Mouse (Mus musculus): ENCODE data around the gene Dhx34.

Gene Dhx34

DNA sequence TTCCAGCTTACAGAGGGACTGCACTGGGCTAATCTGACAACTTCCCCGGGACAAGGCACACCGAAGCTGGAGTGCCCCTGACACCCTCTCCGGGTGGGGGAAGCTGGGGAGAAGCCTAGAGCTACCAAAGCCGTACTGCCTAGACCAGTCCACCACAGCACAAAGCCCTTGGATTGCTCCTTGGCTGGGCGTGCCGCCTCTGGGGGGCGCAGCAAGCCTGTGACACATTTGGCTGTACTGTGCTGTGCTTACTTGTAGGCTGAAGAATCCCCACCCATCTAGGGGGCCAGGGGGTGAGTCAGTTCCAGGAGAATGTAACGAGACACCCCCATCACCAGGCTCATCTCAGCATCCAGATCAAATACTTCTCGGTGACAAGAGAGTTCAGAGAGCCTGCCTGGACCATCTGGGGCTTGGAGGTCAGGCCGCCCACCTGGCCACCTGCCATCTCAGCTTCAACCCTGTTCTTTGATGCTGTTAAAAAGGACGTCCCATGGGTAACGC is 10.9 kb downstream of the Dhx34 start:
- DNase-seq (ENCODE audit: low spot score in 2 of 2): no peak

DNA sequence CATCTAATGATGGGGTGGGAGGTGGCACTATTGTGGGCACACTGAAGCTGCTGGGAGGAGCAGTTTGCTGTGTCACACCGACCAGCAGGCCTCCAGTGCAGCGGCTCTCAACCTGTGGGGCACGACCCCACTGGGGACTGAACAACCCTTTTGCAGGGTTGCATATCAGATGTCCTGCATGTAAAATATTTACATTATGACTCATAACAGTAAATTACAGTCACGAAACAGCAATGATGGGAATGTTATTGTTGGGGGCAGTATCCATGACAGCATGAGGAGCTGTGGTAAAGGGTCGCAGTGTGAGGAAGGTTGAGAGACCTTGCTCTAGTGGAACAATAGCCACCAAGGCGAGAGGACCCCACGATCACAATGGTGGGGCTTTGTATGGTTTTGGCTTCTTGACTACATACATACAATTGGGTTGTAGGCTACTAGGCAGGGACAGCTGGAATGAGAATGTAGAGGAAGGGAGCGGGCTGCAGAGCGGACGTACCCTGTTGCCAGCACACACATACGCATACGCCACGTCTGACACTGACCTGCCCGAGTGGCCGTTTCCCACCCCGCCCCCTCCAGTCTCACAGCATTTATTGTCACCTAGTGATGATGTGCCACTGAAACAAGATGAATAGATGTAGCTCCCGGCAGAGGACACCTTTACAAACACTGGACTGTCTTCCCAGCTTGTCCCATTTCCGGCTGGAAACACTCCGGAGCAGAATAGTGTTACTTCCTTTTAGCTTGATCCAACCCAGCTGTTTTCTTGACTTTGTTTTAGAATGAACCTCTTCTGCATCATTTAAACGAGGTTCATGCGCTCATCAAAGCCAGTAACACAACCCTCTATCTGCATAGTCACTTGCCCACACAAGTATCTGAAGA is 12.8 kb downstream of the Dhx34 start:
- DNase-seq (ENCODE audit: low spot score in 2 of 2): peak in 1 of 2 experiments; percentile 11

DNA sequence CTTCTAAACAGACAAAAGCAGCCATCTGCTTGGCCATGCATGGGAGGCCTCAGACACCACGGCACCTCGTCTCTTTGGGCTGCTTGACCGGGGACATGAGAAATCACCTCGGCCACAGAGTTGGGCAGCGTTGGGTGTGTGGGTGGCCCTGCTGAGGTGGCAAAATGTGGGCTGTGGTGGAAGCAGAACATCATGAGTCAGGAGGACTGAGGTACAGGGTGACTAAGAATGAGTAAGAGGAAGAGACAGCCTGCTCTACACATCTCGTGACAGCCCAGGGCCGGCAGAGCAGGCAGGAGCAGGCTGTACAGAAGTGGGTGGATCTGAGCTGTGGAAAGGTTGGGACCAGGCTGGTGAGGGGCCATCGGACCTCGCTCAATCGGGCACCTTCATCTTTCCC is 14.3 kb downstream of the Dhx34 start:
- DNase-seq (ENCODE audit: low spot score in 2 of 2): peak; percentile 38 to 64

DNA sequence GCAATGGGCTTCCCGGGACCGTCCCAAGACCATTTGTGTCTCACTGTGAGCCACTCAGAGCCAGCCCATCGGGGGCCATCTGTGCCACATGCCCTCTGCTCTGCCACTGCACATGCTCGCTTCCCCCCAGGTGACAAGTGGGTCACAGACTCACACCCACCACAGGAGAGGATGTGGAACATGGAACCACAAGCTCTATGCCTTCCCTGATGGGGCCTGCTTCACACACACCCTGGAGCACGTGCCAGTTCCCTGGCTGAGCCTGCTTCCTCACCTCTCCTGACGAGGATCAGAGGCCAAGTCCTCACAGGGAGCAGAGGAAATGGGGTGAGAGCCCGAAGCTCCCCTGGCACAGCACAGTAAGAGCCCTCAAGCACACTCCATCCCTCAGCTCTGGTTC is 14.8 kb downstream of the Dhx34 start:
- DNase-seq (ENCODE audit: low spot score in 2 of 2): no peak

DNA sequence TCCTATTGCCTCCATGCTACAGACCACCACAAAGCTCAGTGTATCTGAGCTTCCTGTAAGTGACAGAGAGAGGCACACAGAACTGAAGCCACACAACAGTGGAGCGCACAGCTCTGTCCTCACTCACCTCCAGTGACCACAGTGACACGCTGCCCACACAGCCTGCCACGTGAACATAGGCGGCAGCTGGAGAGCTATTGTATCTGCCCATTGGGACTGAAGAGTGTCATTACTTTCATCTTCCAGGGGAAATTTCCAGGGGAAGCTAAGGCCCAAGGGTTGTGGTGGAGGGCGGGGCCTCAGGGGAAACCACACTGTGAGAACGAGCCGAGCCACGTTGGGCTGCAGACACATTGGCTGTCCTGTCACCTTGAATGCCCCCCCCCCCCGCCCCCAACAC is 17.0 kb downstream of the Dhx34 start:
- DNase-seq (ENCODE audit: low spot score in 2 of 2): no peak

DNA sequence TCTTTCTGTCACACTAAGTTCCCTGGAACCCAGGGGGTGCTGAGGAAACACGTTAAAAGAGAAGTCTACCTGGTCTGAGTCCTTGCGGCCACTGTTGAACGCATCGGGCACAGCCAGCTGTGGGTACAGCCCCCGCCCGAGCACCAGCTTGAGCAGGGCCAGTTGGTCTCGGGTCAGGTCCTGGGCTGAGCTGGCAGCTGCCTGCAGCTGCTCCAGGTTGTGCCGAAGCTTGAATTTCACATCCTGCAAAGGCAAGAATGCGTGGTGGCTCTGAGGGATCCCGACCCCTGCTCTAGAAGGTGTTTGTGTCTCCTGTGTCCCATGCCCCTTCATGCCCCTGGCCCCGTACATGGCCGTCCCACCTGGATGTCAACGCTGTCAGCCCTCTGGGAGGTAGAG is 18.3 kb downstream of the Dhx34 start:
- DNase-seq (ENCODE audit: low spot score in 2 of 2): no peak

DNA sequence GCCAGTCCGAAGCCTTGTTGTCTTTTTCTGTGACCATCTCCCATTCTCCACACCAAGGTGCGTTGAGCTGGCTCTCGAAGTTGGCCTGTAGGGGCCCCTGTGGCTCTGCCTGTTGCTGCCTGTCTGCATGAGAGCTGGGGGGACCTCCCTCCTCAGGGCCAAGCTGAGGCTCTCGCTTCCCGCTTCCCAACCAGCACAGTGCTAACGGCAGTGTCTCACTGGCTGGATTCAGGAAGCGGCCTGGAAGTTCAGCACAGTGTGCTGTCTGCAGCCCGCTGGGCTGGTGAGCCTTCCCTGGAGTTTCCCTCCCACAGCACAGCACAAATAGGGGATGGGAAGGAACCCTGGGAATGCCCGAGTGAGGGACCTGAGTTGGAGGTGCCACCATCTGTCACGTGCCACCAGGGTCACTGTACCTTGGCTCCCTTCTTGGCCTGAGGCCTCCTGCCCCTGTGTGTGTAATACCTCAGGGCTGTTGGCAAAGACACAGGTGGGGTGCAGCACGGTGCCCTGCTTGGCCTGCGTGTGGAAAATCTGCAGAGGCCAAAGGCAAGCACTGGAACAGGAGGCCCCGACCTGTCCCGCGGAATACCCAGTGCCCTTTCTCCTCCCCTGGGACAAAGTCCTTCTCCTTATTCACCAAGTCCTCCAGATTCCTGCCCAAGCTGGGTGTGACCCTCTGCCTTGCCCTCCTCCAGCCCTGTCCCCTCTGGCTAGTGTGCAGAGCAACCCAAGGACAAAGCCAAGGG is 18.9 kb downstream of the Dhx34 start:
- no peak for DNase-seq (ENCODE audit: low spot score in 2 of 2)

DNA sequence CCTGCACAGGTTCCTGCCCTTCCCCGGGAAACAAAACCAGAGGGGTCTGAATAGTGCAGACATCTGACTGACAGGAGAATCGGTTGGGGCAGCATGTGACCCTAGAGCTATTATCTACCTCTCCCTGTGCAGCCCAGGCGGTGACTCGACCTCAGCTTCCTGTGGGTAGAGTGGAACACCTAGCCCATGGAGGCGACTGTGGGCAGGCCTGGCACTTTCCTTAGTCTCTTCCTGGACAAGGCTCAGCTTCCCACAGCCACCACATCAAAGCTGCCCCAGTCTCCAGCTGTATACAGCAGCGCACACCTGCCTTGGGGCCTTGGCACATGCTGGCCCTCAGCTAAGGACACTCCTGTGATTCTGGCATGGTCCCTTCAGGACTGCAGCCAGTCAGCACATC is 20.7 kb downstream of the Dhx34 start:
- no peak for DNase-seq (ENCODE audit: low spot score in 2 of 2)

DNA sequence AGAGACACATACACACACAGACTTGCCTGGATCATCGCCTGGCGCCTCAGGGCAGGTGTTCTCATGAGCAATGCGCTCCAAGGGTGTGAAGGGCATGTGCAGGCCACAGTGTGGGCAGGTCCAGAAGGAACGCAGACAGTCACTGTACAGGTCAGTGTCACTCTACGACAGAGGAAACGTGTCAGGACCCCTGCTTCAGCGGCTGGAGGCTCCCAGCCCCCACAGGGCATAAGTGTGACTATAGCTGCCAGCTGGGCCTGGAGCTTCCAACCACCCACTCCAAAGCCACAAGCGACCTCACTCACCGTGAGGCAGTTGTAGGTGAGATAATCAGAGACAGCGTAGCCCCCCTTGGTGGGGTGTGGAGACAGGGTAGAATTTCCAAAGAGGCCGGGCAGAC is 23.3 kb downstream of the Dhx34 start:
- DNase-seq (ENCODE audit: low spot score in 2 of 2): no peak

DNA sequence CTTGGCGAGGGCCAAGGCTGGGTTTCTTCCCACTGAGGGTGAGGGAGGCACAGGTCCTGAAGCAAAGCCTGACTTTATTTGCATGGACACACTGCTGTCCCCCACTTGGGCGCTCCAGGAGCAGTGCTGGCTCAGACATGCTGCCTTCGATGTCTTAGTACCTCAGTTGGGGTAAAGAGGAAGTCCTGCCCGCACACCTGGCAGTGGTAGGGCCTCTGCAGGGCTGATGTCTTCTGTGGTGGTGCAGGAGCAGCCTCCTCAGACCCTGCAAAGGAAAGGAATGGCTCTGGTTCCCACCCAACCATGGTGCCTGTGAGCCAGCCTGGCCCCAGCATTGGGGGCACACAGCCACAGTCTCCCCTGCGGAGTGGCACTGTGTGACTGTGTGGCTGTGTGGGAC is 24.7 kb downstream of the Dhx34 start:
- DNase-seq (ENCODE audit: low spot score in 2 of 2): no peak

DNA sequence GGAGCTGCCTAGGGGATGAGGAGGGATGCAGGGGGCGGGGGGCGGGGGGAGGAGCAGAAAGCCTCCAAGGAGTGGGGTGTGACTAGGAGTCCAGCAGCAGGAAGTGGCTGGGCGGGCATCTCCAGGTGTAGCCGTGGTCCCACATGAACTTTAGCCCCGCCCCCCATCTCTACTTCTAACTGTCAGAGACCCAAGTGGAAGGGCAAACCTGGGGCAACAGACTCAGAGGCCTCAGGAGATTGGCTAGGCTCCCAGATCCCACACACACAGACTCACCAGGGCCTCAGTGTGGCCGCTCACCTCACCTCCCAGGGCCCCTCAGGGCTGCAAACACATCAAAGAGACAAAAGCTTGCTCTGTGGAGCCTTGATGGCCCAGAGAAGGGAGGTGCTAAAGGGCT is 25.2 kb downstream of the Dhx34 start:
- no peak for DNase-seq (ENCODE audit: low spot score in 2 of 2)

DNA sequence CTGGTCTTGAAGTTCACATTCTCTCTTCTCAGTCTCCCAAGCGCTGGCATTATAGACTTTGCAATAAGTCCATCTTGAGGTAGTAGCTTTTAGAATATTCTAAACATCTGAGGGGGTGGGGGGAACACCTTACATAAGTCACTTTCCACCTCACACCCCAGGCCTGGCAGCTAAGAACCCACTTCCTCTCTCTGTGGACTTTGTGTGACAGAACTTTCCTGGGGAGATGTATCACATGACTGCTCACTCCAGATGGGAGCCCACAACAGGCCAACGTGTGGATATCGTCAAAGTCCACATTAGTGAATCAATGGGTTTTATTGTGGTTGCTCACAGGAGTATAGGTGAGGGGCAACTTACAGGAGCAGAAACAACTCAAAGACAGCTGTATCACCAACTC is 28.1 kb downstream of the Dhx34 start:
- no peak for DNase-seq (ENCODE audit: low spot score in 2 of 2)

DNA sequence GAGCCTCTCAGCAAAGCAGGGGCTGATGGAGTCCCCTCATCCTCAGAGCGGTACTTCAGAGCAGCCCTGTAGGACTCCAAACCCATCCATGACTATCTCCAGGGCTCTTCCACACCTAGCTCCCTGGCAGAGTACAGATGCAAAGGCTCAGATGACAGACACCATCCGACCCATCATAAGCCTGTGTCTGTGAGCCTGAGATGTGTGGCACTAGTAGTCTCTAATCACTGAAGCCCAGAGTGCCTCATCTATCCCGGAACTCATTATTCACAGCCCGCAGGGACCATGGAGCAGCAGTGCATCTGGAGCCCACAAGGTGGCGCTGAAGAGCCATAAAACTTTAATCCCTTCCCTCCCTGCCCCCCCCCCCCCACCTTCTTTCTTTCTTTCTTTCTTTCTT is 29.5 kb downstream of the Dhx34 start:
- peak; percentile 45 to 69 for DNase-seq (ENCODE audit: low spot score in 2 of 2)

DNA sequence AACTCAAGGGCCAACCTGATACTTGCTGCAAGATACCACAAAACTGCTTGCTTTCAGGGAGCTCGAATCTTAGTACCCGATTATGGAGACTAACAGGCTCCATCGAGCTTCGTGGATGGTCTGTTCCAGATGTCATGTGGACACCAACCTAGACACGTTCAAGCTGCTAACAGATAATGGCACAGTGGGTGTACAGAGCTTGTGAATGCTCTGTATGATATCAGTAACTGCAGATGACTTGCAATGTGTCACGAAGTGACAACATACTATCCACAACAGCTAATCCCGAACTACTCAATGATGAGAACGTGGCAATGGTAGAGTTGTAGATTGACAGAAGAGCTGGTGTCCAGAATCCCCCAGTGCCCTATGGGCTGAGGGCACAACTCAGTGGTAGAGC is 34.3 kb downstream of the Dhx34 start:
- DNase-seq (ENCODE audit: low spot score in 2 of 2): no peak

DNA sequence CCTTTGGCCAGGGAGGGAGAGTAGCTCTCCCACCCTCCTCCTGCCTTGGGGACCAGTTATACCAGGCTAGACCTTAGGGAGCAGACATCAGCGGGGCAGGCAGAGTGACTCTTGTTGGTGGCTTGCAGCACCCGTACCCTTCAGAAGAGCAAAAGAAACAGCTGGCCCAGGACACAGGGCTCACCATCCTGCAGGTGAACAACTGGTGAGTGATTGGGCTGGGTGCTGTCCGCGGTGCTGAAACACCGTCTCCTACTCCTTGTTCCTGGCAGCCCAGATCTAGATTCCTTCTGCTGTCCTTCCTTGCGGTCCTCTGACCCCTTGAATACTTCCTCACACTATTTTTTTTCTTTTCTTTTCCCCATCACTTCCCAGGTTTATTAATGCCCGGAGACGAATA is 38.2 kb downstream of the Dhx34 start:
- DNase-seq (ENCODE audit: low spot score in 2 of 2): peak in 1 of 2 experiments; percentile 42

DNA sequence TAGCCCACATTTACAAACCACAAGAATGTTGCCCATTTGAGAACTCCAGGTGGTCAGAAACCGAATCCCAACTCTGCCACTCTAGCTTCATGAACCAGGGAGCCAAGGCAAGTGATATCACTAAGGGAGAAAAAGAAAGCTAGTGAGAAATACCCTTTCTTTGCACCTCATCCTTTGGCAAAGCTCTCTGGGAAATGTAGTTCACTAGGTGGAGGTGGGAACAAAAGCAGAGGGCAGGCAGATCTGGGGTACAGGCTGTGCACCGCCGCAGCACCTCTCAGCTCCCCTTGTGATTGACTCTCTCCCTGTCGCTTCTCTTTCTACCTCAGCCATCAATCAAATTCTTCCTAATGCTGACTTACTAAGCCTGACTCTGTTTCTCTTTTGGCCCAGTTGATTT is 43.7 kb downstream of the Dhx34 start:
- no peak for DNase-seq (ENCODE audit: low spot score in 2 of 2)

DNA sequence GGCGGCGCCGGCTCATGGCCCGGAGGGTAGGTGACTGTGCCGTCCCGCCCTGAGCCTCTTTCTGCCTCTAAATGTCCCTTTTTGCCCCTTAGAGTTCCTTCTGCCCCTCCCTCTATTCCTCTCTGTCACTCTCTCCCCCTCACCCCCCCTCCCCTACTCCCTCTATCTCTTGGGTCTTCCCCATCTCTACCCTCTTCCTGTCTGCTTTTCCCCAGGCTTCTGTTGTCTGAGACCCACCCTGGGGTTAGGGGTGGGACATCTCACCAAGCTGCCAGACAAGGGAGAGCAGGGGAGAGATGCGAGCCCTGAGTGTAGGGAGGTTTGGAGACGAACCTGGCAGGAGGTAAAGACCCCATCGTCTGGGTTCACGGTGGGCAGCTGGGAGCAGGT is 46.3 kb downstream of the Dhx34 start:
- DNase-seq (ENCODE audit: low spot score in 2 of 2): no peak

DNA sequence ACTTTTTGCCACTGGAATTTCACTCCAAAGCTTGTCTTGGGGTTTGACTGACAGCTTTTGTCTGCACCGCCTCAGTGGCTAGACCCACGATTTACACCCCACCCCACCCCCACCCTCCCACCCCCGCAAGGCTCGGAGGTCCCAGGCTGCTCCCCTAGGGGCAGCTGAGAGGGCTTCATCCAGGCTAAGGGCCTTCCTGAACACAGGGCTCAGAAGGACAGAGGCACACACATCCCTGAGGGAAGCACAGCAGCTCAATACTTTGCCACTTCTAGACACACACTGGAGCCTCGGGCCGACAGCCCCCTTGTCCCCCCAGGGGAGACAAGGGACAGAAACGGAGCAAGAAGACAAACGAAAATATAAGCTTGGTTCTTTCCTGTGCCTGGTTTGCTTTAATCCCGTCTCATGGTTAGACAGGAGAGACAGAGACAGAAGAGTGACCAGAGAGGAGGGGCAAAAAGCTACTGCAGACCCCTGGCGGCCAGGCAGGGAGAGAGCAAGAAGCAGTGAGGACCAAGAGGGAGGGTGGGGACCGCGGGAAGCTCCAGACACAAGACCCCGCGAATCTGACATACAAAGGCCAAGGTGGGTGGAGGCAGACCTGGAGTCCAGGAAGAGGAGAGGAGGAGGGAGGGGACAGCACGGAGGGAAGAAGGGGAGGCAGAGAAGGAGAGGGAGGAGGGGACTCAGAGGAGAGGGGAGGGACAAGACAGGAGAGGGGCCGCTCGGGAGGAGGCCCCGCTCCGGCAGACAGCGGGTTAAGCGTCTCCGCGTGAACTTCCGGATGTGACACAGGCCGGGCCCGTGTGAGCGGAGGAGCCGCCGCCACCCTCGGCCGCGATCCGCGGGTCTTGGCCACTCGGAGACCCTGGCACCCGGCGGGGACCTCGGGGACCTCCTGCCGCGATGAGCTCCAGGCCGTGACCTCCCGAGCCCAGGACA is 47.0 kb downstream of the Dhx34 start, which contains the start of gene Meis3:
Meis3 (plus strand) TSS at position 494 of the 945 bp plus-strand sequence.
- peak; percentile 15 to 42 for DNase-seq (ENCODE audit: low spot score in 2 of 2)

DNA sequence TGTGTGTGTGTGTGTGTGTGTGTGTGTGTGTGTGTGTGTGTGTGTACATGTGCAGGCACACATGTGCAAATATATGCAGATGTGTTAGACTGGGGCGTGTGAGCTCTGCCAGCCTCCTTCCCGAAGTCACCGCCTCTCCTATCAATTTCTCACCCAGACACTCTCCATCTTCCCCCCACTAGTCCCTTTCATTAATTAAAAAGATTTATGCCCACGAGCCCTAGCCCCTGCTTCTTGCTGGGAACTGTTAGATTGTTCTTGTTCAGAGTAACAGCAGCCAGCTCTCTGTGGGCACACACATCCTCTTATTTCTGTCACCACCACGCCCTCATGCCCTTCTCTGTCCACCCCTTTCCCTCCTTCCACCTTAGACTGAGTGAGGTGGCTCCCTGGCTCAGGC is 48.7 kb downstream of the Dhx34 start:
- DNase-seq (ENCODE audit: low spot score in 2 of 2): no peak

DNA sequence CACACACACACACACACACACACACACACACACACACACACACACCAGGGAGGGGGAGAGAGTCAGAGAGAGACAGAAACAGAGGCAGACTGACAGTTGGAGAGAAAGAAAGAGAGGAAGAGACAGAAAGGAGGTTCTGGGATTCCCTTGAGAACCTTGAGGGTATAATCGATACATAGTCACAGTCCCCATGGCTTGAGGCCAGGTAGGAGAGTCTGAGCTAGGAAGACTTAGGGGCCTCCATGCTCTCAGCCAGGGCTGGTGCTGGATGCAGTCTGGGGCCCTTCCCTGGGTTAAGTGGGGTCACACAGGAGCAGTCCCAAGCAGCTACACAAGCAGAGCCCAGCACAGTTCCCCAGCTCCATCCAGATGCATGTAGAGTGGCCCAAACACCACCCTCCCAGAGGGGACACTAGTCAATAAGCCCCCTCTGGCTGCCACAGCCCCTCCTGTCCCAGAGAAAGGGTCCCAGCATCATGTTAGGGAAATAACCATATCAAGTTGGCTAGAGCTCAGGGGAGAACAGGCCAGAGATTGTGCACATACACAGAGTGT is 49.2 kb downstream of the Dhx34 start:
- no peak for DNase-seq (ENCODE audit: low spot score in 2 of 2)

DNA sequence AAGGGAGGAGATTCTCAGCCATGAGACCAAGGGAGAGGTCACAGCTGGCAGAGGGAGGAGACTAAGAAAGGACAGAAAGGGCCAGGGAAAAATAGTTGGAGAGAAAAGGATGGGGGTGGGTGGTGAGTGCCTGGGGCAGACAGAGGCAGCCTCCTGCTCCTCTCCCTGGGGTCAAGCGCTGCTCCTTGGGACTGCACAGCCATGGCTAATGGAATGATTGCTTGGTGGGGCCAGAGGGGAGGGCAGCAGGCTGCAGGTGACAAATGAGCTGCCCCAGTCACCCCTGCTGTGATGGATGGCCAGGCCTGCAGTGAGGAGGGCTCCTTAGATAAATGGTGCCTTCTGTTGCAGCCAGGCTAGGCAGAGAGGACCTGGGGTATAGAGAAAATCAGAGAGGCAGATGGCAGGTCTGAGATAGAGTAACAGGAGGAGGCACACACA is 49.7 kb downstream of the Dhx34 start:
- DNase-seq (ENCODE audit: low spot score in 2 of 2): no peak
